9 mouse cellular contexts compared by ENCODE assay signal in genomic region chr5:139434940-139435339, GRCm38 (mm10). TPM values are rescaled to one million over a fixed set of nuclear protein-coding genes. Genes with fewer than 3 reads are reported as not detected.
DNase-seq lines count a peak whose midpoint lies in the region; ATAC-seq and TF ChIP-seq lines count a peak whose summit lies in the region.
"Had no signal": no experiment of that assay in that cellular context is flagged by ENCODE, and none has a peak within 500 bp of the region (broad histone marks: within the 10 kb centered on the region; RNA-seq: fewer than 3 reads in every experiment).

No protein-coding gene starts in this region.

- DNase-seq in limb, embryonic 10.5 days (ENCODE audit: low spot score), result no peak
- peak; percentile 68 to 81 for DNase-seq in frontal cortex, postnatal 14 days (ENCODE audit: low spot score in 2 of 2)
- peak; percentile 81 to 93 for DNase-seq in left cerebral cortex, postnatal 25 days (ENCODE audit: low spot score in 2 of 2)
- peak; percentile 78 to 86 for DNase-seq in right cerebral cortex, postnatal 36 days (ENCODE audit: low spot score in 2 of 2)
- DNase-seq in cerebellum, adult 2 months, result no peak
- no peak for DNase-seq in natural killer cell, adult 2 months (ENCODE audit: low spot score in 2 of 2)

- peaks cover 37% of the 10 kb centered on the region for H3K4me1 ChIP-seq in limb, embryonic 13.5 days
- peaks cover 27% of the 10 kb centered on the region for H3K4me1 ChIP-seq in limb, embryonic 10.5 days
- peaks cover 3% of the 10 kb centered on the region for H3K4me1 ChIP-seq in cerebellum, adult 2 months (ENCODE audit: control insufficient read depth, insufficient read depth, low read length)

- TF ChIP-seq CTCF in cerebellum, adult 2 months (IDR thresholded peaks at IDR 0.05; ENCODE audit: borderline replicate concordance, insufficient read depth, low read depth, low read length), result no peak

- H3K27me3 ChIP-seq in limb, embryonic 13.5 days, result no peaks in the 10 kb centered on the region
- no peaks in the 10 kb centered on the region for H3K27me3 ChIP-seq in limb, embryonic 10.5 days (ENCODE audit: low read depth, poor library complexity, severe bottlenecking)
- H3K27me3 ChIP-seq in cerebellum, adult 2 months (ENCODE audit: control insufficient read depth, insufficient read depth, low read length), result no peaks in the 10 kb centered on the region

- peak; percentile 60; the same call in 1 of the 2 replicates for ATAC-seq in limb, embryonic 13.5 days (ENCODE audit: low FRiP score, low read depth)
- ATAC-seq in inflammation-experienced regulatory T-cells, adult 6 months, result no peak

- intact Hi-C loops in left cerebral cortex, postnatal 25 days (cut with DNase I), result no loop called here

- H3K9me3 ChIP-seq in limb, embryonic 13.5 days, result no peaks in the 10 kb centered on the region
- no peaks in the 10 kb centered on the region for H3K9me3 ChIP-seq in limb, embryonic 10.5 days (replicated peaks)

- no peak overlapping the region for H3K27ac ChIP-seq in limb, embryonic 13.5 days
- H3K27ac ChIP-seq in limb, embryonic 10.5 days, result no peak overlapping the region
- H3K27ac ChIP-seq in cerebellum, adult 2 months (ENCODE audit: insufficient read depth, low read length), result no peak overlapping the region

- no peak overlapping the region for H3K4me2 ChIP-seq in limb, embryonic 13.5 days (replicated peaks)

- no peak overlapping the region for H3K9ac ChIP-seq in limb, embryonic 13.5 days

- H3K36me3 ChIP-seq in limb, embryonic 13.5 days, result peaks cover 5% of the 10 kb centered on the region; the same call in 1 of the 2 replicates
- peaks cover 3% of the 10 kb centered on the region; the same call in 1 of the 2 replicates for H3K36me3 ChIP-seq in limb, embryonic 10.5 days

- TF ChIP-seq POLR2A in cerebellum, adult 2 months (IDR thresholded peaks at IDR 0.05; ENCODE audit: borderline replicate concordance, insufficient read depth, low read length), result no peak

- H3K4me3 ChIP-seq in limb, embryonic 13.5 days, result no peak overlapping the region
- H3K4me3 ChIP-seq in limb, embryonic 10.5 days, result no peak overlapping the region
- H3K4me3 ChIP-seq in cerebellum, adult 2 months (replicated peaks; ENCODE audit: insufficient read depth, low read depth, low read length), result no peak overlapping the region

- WGBS in limb, embryonic 13.5 days, result 47% methylated on average over 8 of the region's 8 CpGs
- 69% methylated on average over 8 of the region's 8 CpGs for WGBS in limb, embryonic 10.5 days
- WGBS in cerebellum, adult 2 months, result 41% methylated on average over 8 of the region's 8 CpGs

RNA-seq across cellular contexts. Expression of gene Gper1, which starts 12.0 kb away (rescaled TPM):
- 3.5 and 4.6 TPM in 2 replicates for polyA plus RNA-seq in limb, embryonic 13.5 days (2015; fragmentation: Nextera tagmentation; extraction: Ambion mirVana)
- polyA plus RNA-seq in limb, embryonic 10.5 days (2016; fragmentation: Nextera tagmentation; extraction: Ambion mirVana), result 0.19 and 0.39 TPM in 2 replicates
- 1 to 10 TPM; 3.0 to 3.3 TPM for total RNA-seq in left cerebral cortex, postnatal 25 days (2021)
- polyA plus RNA-seq in inflammation-experienced regulatory T-cells, adult 6 months (2017; shearing (Covaris generic)), result not detected
- 4.0 and 4.4 TPM in 2 replicates for polyA plus RNA-seq in cerebellum, adult 2 months (2012; rRNA removed)
- total RNA-seq: hematopoietic stem cell, adult 5-6 weeks had no signal

RNA-seq across cellular contexts. Expression of gene 3110082I17Rik, which starts 25.4 kb away (rescaled TPM):
- polyA plus RNA-seq in limb, embryonic 13.5 days (2015; fragmentation: Nextera tagmentation; extraction: Ambion mirVana), result 32.6 and 33.1 TPM in 2 replicates
- polyA plus RNA-seq in limb, embryonic 10.5 days (2016; fragmentation: Nextera tagmentation; extraction: Ambion mirVana), result 51.6 and 60.2 TPM in 2 replicates
- 10 to 100 TPM; 13.9 to 15.6 TPM for total RNA-seq in left cerebral cortex, postnatal 25 days (2021)
- polyA plus RNA-seq in inflammation-experienced regulatory T-cells, adult 6 months (2017; shearing (Covaris generic)), result 1 to 10 TPM; 4.6 to 5.6 (median 5.2) TPM
- 7.1 and 7.4 TPM in 2 replicates for polyA plus RNA-seq in cerebellum, adult 2 months (2012; rRNA removed)

RNA-seq across cellular contexts. Expression of gene C130050O18Rik, which starts 29.9 kb away (rescaled TPM):
- 3.5 and 3.9 TPM in 2 replicates for polyA plus RNA-seq in limb, embryonic 13.5 days (2015; fragmentation: Nextera tagmentation; extraction: Ambion mirVana)
- polyA plus RNA-seq in limb, embryonic 10.5 days (2016; fragmentation: Nextera tagmentation; extraction: Ambion mirVana), result 0.16 and 0.56 TPM in 2 replicates
- total RNA-seq in left cerebral cortex, postnatal 25 days (2021), result under 1 TPM; 0.30 to 0.34 TPM
- not detected for polyA plus RNA-seq in inflammation-experienced regulatory T-cells, adult 6 months (2017; shearing (Covaris generic))
- 0.21 and 0.25 TPM in 2 replicates for polyA plus RNA-seq in cerebellum, adult 2 months (2012; rRNA removed)

RNA-seq across cellular contexts. Expression of gene Zfand2a, which starts 49.4 kb away (rescaled TPM):
- polyA plus RNA-seq in limb, embryonic 13.5 days (2015; fragmentation: Nextera tagmentation; extraction: Ambion mirVana), result 10.3 and 11.0 TPM in 2 replicates
- 12.5 and 12.8 TPM in 2 replicates for polyA plus RNA-seq in limb, embryonic 10.5 days (2016; fragmentation: Nextera tagmentation; extraction: Ambion mirVana)
- 10 to 100 TPM; 64.9 to 72.2 TPM for total RNA-seq in left cerebral cortex, postnatal 25 days (2021)
- polyA plus RNA-seq in inflammation-experienced regulatory T-cells, adult 6 months (2017; shearing (Covaris generic)), result 10 to 100 TPM in 1 of 3 experiments, 1 to 10 TPM in 2; 8.1 to 10.3 (median 9.2) TPM
- polyA plus RNA-seq in cerebellum, adult 2 months (2012; rRNA removed), result 37.1 and 42.8 TPM in 2 replicates

RNA-seq across cellular contexts. Expression of gene Gpr146, which starts 57.4 kb away (rescaled TPM):
- polyA plus RNA-seq in limb, embryonic 13.5 days (2015; fragmentation: Nextera tagmentation; extraction: Ambion mirVana), result 1.4 and 1.9 TPM in 2 replicates
- polyA plus RNA-seq in limb, embryonic 10.5 days (2016; fragmentation: Nextera tagmentation; extraction: Ambion mirVana), result 2.2 and 2.3 TPM in 2 replicates
- 10 to 100 TPM; 12.0 to 13.5 TPM for total RNA-seq in left cerebral cortex, postnatal 25 days (2021)
- 1 to 10 TPM; 3.9 to 5.8 (median 5.2) TPM for polyA plus RNA-seq in inflammation-experienced regulatory T-cells, adult 6 months (2017; shearing (Covaris generic))
- 16.4 and 17.3 TPM in 2 replicates for polyA plus RNA-seq in cerebellum, adult 2 months (2012; rRNA removed)

Comparison
In these comparisons a context has a peak if more than half of its experiments do, and no peak if none do; other contexts are left out.
1. DNase-seq: peak in frontal cortex, postnatal 14 days (2 of 2), left cerebral cortex, postnatal 25 days (2 of 2) and right cerebral cortex, postnatal 36 days (2 of 2); none in limb, embryonic 10.5 days (single experiment), cerebellum, adult 2 months (0 of 2) and natural killer cell, adult 2 months (0 of 2).